Mouse (Mus musculus) left cerebral cortex, adult 8-10 months (tissue): ENCODE results near the gene Cyp4f13. TPM values are rescaled to one million over a fixed set of nuclear protein-coding genes. Genes with fewer than 3 reads are reported as not detected.

ENCODE experiments used
- DNase-seq, 2 experiments: peaks; one replicate each; pipeline ENCODE4 v3.0.0; 2022; ENCODE audit warnings: low spot score in 2 of 2
- total RNA-seq, 4 experiments: library from RNA; stranded (reverse); gene quantifications; 2 replicates each; pipeline ENCODE4 v1.2.4; 2022

Cyp4f13 gene
- total RNA-seq: 10 to 100 TPM; 20.5 to 22.6 (median 22.5) TPM

DNA sequence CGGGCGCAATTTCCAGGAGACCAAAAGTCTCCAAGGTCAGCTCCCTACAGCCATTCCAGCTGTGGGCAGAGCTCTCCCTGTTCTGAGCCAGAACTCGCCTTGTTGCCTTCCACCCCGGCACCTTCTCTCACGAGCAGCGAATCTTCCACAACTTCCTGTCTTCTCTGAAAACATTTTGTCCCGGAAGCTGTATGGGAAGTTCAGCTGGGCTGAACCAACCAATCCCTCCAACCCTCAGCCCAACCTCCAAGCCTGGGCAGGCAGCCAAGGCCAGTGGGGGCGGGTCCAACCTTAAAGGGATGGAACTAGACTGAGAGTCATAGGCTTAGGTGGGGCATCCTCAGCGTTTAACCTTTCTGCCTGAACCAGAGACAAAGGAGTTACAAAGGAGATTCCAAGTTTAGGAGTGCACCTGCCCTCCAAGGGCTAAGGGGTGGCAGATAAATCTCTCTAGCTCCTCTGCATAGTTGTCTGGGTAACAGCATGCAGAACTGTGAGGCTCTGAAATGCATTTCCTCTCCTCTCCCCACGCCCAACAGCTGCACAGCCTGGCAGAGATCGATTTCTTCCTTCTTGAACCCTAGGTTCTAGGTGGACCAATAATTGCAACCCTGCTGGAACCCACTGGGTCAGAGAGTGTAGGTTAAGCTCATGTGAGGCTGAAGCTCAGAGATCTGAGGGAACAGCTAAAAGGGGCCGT, at the start of gene Cyp4f13:
Gene Cyp4f13 (minus strand): TSS at position 188 of the 700 bp plus-strand sequence.
- DNase-seq: peak; percentile 78 to 87

DNA sequence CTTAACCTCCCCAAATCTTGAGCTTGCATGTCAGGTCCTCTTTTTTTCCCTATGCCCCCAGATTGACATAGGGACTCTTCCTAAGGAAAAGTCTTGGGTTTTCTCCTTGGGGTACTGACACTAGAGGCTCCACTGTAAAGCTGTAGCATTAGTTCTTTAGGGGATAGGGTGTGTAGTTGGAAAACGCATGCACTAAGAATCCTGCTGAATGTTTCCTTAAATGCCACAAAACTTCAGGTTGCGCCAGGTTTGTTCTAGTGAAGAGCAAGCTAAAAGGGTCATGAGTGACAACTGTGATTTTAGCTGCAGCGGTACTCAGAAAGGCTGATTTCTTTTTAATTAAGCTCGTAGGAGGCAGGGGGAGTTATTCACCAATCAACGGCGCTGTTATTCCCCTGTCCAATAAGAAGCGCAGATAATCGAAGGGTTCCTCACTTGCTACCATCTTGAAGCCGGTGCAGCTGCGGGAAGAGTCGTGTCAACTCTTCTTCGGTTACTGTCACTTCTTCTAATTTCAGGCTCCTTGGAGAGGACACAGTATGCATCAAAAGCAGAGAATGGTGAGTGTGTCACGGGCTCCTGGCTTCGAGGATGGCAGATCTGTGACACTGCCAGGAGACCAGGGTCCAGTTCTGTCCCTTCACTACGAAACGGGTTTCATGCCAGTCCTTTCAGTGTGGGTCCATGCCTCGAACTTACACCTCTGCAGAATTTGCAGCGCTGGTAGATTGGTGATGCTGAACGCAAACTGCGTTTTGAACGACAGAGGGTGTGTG, 45.7 kb upstream of the Cyp4f13 start, which contains the start of gene Zfp952:
Gene Zfp952 (plus strand): TSS at position 431 of the 776 bp plus-strand sequence.
- peak; percentile 82 to 87 for DNase-seq

DNA sequence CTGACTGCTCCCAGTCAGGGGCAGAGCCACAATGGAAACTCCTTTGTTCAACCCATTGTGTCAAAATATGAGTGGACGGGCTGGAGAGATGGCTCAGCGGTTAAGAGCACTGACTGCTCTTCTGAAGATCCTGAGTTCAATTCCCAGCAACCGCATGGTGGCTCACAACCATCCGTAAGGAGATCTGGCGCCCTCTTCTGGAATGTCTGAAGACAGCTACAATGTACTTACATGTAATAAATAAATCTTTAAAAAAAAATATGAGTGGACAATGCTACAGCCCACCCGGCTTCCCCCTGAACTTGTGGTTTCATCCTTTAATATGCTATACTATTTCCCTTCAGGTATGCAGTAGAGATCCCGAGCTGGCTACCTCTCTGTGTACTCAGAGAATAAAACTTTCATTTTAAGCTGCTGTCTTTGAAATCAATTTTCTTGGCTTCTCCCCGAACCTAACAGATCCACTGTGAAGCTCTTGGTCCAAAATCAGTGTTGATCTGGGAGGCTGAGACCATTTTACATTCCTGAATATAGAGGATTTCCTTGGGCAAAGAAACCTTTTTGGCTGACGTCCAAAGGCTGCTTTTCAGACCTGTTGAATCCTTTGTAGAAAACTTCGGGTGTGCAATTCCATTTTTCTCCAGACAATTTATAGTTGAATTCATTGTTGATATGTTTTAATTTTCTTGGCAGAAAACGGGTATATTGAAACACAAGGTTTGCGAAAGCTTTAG, 44.9 kb upstream of the Cyp4f13 start:
- no peak for DNase-seq

DNA sequence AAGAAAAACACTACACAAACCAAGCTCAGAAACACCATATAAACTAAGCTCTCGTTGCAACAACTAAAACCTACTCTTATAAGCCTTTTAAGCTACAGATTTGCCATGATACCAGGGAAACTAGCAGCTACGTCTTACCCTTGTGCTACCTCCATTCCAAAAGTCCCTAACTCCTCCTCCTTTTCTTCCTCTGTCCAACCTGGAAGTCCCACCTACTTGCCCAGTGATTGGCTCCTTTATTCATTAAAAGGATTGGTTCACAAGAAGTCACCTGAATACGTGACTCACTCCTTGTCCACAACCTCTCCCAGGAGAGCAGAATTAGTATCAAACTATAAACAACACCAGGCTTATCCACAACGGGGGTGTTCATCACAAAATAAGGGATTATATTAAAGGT, 39.1 kb upstream of the Cyp4f13 start:
- DNase-seq: no peak

DNA sequence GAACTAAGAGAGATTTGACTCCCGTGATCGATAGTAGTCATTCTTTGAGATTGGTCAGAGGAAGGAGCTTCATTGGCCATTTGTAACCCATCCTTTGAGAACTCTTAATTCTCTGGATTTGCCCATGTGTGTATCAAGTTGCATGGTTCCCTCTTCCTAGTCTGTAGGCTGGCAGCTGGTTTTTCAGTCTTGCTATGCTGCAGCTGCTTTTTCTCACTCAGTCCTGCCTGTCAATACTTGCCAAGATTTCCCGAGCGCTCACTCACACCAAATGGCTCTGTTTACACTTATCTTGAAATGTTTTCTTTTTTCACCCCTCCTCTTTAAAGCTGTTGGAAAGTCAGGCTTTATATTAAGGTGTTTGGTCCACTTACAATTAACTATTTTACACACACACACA, 34.2 kb upstream of the Cyp4f13 start:
- DNase-seq: no peak

DNA sequence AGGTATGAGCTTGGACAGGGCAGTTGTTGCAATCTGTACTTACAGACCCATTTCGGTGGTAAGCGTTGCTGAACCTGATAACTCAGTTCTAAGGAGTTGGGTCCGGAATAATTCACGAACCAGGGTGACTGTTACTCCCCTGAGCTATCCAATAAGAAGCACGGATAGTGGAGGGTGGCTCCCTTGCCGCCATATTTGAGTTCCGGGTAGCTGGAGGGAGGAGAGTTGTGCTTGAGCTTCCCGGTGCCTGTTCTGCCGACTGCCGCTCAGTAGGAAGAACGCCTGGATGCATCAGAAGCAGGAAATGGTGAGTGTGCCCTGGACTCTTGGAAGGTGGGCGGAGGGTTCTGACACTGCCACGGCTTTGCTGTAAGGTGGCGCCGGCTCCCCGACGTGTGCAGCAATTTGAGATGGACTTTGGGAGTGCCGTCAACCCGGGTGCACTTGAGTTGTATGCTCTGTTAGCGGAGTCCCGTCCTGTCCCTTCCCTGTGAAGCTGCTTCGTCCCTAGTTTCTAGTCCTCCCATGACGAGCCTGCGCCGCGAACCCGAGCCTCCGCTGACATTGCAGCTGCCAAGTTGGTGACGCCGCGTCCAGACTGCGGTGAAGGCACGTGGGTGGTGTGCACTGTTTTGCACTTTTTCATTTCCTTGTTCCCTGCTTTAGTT, 18.6 kb upstream of the Cyp4f13 start, which contains the start of gene Zfp472:
Gene Zfp472 (plus strand): TSS at position 192 of the 668 bp plus-strand sequence.
- DNase-seq: peak; percentile 84 to 87

DNA sequence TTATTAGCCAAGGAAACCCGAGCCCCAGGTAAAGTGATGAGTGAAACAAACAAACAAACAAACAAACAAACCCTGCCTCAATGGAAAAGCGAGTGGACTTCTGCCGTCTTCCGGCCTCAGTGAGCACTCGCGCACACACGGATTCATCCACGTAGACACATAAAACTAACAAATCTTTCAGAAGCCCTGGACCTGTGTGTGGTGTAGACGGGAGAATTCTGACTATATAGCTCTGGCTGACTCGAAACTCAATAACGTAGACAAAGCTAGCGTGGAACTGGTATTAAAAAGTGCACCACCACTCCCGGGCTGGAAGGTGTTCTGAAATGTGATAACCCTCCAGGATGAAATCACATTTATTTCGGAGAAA, 18.0 kb upstream of the Cyp4f13 start:
- no peak for DNase-seq

DNA sequence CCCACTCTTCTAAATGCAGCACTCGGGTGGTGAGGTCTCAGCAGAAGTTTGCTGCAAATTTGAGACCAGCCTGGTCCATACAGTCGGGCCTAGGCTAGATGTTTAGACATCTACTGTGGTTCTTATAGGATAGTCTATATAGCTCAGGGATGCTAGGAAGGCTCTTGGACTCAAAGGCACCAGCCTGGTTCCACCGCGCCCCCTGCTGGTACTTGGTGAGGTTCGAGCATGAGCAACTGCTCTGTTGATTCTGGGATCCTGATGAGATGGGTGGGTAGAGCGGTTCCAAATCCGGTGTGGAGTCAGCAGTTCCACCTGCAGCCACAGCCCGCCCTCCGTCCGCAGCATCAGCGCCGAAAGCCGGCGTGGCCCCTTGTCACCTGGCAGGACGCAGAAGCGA, 4.2 kb upstream of the Cyp4f13 start:
- DNase-seq: peak; percentile 57 to 78

DNA sequence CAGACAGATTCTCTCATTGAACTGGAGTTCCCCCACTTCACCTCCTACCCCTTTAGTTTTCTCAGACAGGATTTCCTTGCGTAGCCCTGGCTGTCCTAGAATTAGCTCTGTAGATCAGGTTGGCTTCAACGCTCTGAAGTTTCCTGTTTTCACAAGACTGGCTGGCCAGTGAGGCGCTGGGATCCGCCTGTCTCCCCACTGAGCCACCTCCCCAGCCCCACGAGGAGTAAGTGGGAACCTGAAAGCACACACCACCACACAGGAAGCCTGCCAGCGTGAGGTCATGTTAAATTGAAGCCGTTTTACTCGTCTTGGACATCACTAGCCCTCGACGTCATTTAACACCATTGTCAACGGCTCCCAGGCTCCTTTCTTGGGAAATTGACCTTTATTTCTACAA, 3.8 kb upstream of the Cyp4f13 start:
- DNase-seq: no peak

DNA sequence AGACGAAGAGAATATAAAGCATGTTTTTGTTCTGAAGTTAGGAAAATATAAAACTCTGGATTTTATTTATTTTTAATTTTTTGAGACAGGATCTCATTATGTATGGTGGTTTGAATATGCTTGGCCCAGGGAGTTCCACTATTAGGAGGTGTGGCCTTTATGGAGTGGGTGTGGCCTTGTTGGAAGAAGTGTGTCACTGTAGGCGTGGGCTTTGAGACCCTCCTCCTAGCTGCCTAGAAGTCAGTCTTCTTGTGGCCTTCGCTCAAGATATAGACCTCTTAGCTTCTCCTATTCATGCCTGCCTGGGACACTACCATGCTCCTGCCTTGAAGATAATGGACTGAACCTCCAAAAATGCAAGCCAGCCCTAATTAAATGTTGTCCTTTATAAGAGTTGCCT, 2.9 kb upstream of the Cyp4f13 start:
- no peak for DNase-seq

DNA sequence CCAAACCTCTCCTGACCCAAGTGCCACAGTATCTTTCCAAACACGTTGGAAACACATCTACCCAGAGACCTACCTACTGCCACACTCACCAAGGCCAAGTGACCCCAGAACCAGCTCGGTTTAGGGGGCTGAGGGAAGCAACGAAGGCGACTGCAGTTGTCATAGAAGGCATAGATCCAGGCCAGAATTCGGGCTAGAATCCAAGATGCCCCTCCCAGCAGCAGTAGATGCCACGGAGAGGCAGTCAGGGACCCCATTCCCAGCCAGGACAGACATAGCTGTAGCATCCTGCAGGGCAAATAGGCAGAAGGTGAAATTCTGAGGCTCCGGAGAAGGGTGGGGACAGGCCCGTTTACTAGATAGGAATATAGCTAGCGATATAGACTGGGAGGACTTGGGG, 486 bp downstream of the Cyp4f13 start:
- DNase-seq: no peak

DNA sequence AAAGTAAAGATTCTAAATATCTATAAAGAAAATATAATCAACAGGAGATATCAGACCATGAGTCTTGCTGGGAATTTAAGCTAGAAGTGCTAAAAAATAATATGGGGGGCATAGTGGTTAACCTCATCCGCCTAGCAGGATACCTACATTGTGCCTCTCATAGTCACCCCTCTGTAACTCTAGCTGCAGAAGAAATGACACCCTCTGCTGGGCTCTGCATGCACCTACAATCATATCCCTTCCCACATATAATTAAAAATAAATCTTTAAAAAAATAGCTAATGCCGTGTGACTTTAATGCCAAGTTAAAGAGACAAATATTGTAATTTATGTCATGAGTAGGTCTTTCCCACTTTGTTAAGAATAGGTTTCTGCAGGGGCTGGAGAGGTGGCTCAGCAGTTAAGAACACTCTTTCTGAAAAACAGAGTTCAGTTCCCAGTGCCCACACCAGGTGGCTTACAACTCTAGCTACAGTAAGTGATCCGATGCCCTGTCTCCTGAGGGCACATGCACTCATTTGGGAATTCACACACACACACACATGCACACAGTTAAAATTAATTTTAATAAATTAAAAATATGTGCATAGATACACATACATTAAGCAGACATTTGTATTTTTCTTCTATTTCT, 2.7 kb downstream of the Cyp4f13 start:
- no peak for DNase-seq

DNA sequence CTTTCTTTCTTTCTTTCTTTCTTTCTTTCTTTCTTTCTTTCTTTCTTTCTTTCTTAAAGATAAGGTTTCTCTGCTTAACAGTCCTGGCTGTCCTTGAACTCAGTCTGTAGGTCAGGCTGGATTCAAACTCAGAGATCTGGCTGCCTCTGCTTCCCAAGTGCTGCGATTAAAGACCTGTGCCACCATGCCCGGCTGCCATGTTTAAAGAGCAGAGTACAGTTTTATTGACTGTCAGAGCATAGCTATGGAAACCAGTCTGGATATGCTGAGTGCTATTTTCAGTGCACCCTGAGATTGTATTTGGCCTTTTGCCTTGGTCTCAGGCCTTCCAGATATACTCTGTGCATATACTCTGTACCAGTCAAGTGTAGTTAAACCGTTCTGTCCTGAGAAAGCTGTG, 3.5 kb downstream of the Cyp4f13 start:
- DNase-seq: no peak

DNA sequence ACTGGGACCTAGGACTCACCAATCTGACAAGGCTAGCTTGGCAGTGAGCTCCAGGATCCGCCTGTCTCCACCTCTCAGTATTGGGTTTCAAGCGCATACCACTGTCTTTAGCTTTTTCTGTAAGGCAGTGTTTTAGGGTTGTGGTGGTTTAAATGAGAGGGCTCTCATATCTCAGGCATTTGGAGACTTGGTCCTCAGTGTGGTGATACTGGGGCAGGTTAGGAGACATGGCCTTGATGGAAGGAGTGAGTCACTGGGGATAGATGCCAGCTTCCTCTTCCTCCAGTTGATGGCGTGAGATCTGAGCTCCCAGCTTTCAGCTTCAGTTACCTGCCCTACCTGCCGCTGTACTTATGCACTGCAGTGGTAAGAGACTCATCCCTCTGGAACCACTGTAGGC, 7.4 kb downstream of the Cyp4f13 start:
- DNase-seq: no peak

DNA sequence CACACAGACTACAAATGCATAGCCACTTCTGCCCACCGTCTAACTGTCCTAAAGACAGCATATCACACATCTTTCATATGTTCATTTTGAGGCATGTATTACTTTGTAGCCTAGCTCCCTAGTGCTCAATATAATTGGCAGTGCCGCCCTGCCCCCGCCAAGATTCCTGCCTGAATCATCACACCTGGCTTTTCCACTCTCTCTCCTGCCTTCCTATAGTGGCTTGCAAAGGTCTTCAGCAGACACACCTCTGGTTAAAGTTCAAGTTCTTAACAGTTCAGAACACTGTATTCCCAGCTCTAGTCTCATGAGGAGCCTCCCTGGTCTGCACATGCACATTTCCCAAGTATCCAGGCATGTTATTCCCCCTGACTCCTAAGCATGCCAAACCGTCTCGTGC, 19.4 kb downstream of the Cyp4f13 start:
- no peak for DNase-seq

DNA sequence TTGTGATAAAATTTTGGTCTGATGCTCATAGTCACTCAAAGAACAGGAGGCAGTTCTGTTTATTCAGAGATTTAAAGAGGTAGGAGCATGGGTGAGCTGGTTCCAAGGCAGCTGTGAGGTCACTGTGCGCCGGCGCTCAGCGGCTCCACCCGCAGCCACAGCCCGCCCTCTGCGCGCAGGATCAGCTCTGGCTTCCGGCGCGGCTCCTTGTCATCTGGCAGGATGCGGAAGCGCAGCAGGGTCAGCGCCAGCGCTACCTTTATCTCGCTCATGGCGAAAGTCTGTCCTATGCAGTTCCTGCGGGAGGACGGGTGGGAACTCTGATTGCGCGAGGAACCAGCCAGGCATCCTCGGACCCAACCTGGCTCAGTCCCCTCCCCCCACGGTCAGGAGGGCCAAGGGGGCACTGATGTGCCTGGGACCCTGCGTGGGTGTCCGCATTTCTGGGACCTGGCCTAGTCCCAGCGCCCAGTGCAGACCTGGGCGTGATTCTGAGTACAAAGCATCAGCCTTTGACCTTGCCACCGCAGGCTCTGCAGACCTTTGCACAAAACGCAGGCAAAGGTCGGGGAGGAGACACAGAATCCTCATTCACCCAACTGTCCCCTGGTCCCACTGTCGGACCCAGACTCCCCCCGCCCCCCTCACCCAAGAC, 22.4 kb downstream of the Cyp4f13 start:
- DNase-seq: peak; percentile 32 to 67

DNA sequence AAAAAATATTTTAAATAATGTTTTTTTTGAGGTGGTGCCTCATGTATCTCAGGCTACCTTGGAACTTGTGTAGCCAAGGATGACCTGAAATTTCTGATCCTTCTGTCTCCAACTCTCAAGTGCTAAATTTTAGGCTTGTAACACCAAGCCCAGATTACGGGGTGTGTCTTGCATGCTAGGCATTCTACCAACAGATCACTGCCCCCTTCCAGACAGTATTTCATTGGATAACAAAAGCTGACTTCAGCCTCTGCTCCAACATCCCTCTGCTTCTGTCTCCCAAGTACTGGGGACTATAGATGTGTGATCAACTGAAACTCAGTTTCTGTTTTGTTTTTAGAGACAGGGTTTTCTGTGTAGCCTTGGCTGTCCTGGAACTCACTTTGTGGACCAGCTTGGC, 23.5 kb downstream of the Cyp4f13 start:
- DNase-seq: no peak

DNA sequence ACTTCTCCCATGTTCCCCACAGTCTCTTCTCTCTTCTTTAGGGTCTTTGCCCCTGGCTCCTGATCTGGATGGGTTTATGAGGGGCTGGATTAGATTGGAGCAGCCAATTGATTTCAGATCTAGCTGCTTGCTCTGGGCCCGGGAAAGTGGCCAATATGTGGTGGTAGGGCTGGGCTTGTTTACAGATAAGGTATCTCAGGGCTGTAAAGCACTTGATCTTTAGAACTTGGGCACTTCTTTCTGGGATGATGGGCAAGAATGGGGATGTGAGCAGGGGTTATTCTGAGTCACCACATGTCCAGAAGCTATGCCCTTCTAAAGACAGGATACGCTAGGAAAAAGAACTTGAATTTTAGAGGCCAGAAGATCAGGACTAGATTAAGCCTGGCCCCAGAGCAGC, 28.1 kb downstream of the Cyp4f13 start:
- no peak for DNase-seq

DNA sequence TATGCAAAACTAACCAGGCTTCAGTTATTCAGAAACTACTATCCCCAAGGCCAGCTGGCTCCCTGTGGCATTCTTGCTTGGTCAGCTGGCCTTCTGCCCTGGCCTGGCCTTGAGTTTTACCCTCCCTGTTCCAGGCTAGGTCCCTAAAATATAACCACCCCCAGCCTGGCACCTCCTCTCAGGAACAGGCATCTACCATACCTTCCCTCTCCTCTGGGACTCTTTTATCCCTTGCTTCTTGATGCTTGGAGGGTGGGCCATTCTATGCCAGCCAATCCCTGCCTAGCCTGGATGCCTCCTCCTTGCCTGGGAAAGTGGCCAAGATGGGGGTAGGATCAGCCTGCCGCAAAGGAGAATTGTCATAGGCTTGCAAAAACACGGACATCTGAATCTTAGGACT, 30.1 kb downstream of the Cyp4f13 start, which contains the start of gene Cyp4f14:
Gene Cyp4f14 (minus strand): TSS at position 212 of the 400 bp plus-strand sequence.
- no peak for DNase-seq

DNA sequence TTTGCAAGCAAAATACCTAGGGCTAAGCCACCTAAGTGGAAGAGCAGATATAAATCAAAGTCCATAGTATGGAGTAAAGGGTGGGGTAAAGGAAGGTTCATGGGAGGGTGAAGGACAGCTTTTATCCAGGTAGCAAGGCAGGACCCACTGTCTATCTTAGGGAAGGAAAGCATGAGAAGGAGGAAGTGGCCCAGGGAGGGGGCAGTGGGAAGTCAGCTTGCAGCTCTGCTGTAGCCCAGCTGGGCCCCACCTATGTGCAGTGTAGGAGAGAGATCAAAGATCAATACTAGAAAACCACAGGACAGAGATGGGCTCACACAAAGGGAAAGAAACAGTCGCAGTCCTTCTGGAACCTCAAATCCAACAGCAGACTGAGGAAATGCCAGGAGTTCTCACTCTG, 31.1 kb downstream of the Cyp4f13 start:
- DNase-seq: no peak
